Mouse (Mus musculus): ENCODE results near the gene Ptprk.

Ptprk gene

GRCm38 (mm10) chr10:28112826-28113589, 38.4 kb downstream of the Ptprk start:
- no peak for DNase-seq (ENCODE audit: low spot score in 2 of 2)

GRCm38 (mm10) chr10:28113879-28114278, 39.3 kb downstream of the Ptprk start:
- peak; percentile 3 to 8 for DNase-seq (ENCODE audit: low spot score in 2 of 2)

GRCm38 (mm10) chr10:28116982-28117381, 42.4 kb downstream of the Ptprk start:
- no peak for DNase-seq (ENCODE audit: low spot score in 2 of 2)

GRCm38 (mm10) chr10:28118783-28119365, 44.3 kb downstream of the Ptprk start:
- no peak for DNase-seq (ENCODE audit: low spot score in 2 of 2)

- no peak for DNase-seq (ENCODE audit: low spot score in 2 of 2)
These were observed 49.3 kb downstream of the Ptprk start for GRCm38 (mm10) chr10:28123881-28124280.

- no peak for DNase-seq (ENCODE audit: low spot score in 2 of 2)
These were observed 53.4 kb downstream of the Ptprk start for GRCm38 (mm10) chr10:28128011-28128410.

- no peak for DNase-seq (ENCODE audit: low spot score in 2 of 2)
These were observed 53.8 kb downstream of the Ptprk start for GRCm38 (mm10) chr10:28128450-28128849.

GRCm38 (mm10) chr10:28130422-28130821, 55.8 kb downstream of the Ptprk start:
- no peak for DNase-seq (ENCODE audit: low spot score in 2 of 2)

GRCm38 (mm10) chr10:28133770-28134169, 59.1 kb downstream of the Ptprk start:
- no peak for DNase-seq (ENCODE audit: low spot score in 2 of 2)

- no peak for DNase-seq (ENCODE audit: low spot score in 2 of 2)
These were observed 63.8 kb downstream of the Ptprk start for GRCm38 (mm10) chr10:28138399-28138798.

- DNase-seq (ENCODE audit: low spot score in 2 of 2) = no peak
These were observed 69.8 kb downstream of the Ptprk start for GRCm38 (mm10) chr10:28144459-28144858.

- no peak for DNase-seq (ENCODE audit: low spot score in 2 of 2)
These were observed 70.7 kb downstream of the Ptprk start for GRCm38 (mm10) chr10:28145326-28145725.

GRCm38 (mm10) chr10:28155688-28156685, 81.4 kb downstream of the Ptprk start:
- DNase-seq (ENCODE audit: low spot score in 2 of 2) = peak in 1 of 2 experiments; percentile 10

- DNase-seq (ENCODE audit: low spot score in 2 of 2) = no peak
These were observed 85.1 kb downstream of the Ptprk start for GRCm38 (mm10) chr10:28159716-28160115.

- no peak for DNase-seq (ENCODE audit: low spot score in 2 of 2)
These were observed 86.7 kb downstream of the Ptprk start for GRCm38 (mm10) chr10:28161306-28161705.

GRCm38 (mm10) chr10:28164250-28164649, 89.6 kb downstream of the Ptprk start:
- DNase-seq (ENCODE audit: low spot score in 2 of 2) = no peak

GRCm38 (mm10) chr10:28164746-28165145, 90.1 kb downstream of the Ptprk start:
- DNase-seq (ENCODE audit: low spot score in 2 of 2) = no peak

GRCm38 (mm10) chr10:28166610-28167009, 92.0 kb downstream of the Ptprk start:
- DNase-seq (ENCODE audit: low spot score in 2 of 2) = no peak

GRCm38 (mm10) chr10:28167097-28167496, 92.5 kb downstream of the Ptprk start:
- DNase-seq (ENCODE audit: low spot score in 2 of 2) = no peak

- DNase-seq (ENCODE audit: low spot score in 2 of 2) = no peak
These were observed 96.6 kb downstream of the Ptprk start for GRCm38 (mm10) chr10:28171196-28171595.

GRCm38 (mm10) chr10:28178876-28179275, 104.3 kb downstream of the Ptprk start:
- DNase-seq (ENCODE audit: low spot score in 2 of 2) = no peak

- DNase-seq (ENCODE audit: low spot score in 2 of 2) = no peak
These were observed 107.5 kb downstream of the Ptprk start for GRCm38 (mm10) chr10:28182081-28182480.

Measured in urinary bladder, postnatal 36 days (tissue).